Mouse (Mus musculus): ENCODE measurements around the gene Ptprg.

DNA sequence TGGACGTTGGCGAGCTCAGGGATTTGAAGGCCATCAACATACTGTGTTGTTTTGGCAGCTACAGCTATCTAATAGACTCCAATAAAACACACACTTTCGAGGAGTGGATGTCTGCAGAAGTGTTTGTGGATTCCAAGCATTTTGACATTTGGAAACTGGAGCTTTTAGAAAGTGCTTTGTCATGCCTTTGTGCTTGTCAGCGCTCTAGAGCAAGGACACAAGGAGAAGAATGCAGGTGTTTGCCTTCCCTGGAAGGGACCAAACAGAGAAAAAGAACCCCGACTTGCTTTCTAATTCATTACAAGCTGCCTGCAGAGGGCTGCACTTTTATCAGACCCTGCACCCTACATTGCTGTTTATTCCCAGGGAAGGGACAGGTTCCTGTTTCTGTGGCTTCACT is 560.0 kb downstream of the Ptprg start:
- TF ChIP-seq CTCF (IDR thresholded peaks at IDR 0.05; ENCODE audit: extremely low read depth, insufficient read length, insufficient replicate concordance, low read depth, low read length) (no peak), POLR2A (IDR thresholded peaks at IDR 0.05; ENCODE audit: low read depth, low read length) (no peak)

All from small intestine, adult 2 months (tissue).